Mouse (Mus musculus) heart, embryonic 11.5 days (tissue): ENCODE results near the gene Flywch2. TPM values are rescaled to one million over a fixed set of nuclear protein-coding genes. Genes with fewer than 3 reads are reported as not detected.
"Not testable (repeated sequence)": the region's sequence is repeated elsewhere in the genome, so short reads cannot be mapped to it uniquely, and the experiment has no call there.

Source experiments
- ATAC-seq: fragments of 200-750 bp; cut with Nextera tagmentation; replicated peaks from 2 replicates; pipeline ENCODE4 v1.8.0; 2017; ENCODE audit warnings: moderate library complexity; ENCODE audit not compliant: insufficient number of reproducible peaks, low FRiP score, low TSS enrichment
- H3K27ac ChIP-seq: fragments of 300-500 bp; sonication (generic); 2 replicates; pipeline ENCODE4 v1.5.1; 2014; ENCODE audit warnings: mild to moderate bottlenecking, low read depth, low read length
- H3K27me3 ChIP-seq: fragments of 300-500 bp; sonication (generic); 2 replicates; pipeline ENCODE4 v1.6.1; 2014; ENCODE audit warnings: mild to moderate bottlenecking, low read length, mixed read lengths; ENCODE audit not compliant: control insufficient read depth, insufficient read depth
- H3K36me3 ChIP-seq: fragments of 300-500 bp; sonication (generic); 2 replicates; pipeline ENCODE4 v1.6.1; 2014; ENCODE audit warnings: mild to moderate bottlenecking, low read length, moderate library complexity, mixed read lengths; ENCODE audit not compliant: control insufficient read depth, insufficient read depth
- H3K4me1 ChIP-seq: fragments of 300-500 bp; sonication (generic); 2 replicates; pipeline ENCODE4 v1.6.1; 2014; ENCODE audit warnings: low read length; ENCODE audit not compliant: control insufficient read depth, insufficient read depth
- H3K4me2 ChIP-seq: fragments of 300-500 bp; sonication (generic); 2 replicates; pipeline ENCODE4 v1.6.1; 2014; ENCODE audit warnings: mild to moderate bottlenecking, moderate library complexity
- H3K4me3 ChIP-seq: fragments of 300-500 bp; sonication (generic); 2 replicates; pipeline ENCODE4 v1.5.1; 2014; ENCODE audit warnings: low read depth, low read length
- H3K9ac ChIP-seq: fragments of 300-500 bp; sonication (generic); 2 replicates; pipeline ENCODE4 v1.6.1; 2014; ENCODE audit warnings: mild to moderate bottlenecking, low read depth, low read length, moderate library complexity
- H3K9me3 ChIP-seq: fragments of 300-500 bp; sonication (generic); replicated peaks from 2 replicates; pipeline ENCODE4 v1.6.1; 2016; ENCODE audit warnings: low read length; ENCODE audit not compliant: control insufficient read depth
- WGBS: fragments of 180-500 bp; shearing (Covaris S2); extraction: QIAGEN DNeasy Blood & Tissue Kit; methylation state at CpG from one replicate; pipeline ENCODE4 v1.1.7; 2014; ENCODE audit not compliant: insufficient replicate concordance; 5-methylcytosine and 5-hydroxymethylcytosine counted together
- polyA plus RNA-seq: library from polyadenylated mRNA; unstranded; fragments of >200 nt; fragmentation: Nextera tagmentation; extraction: Ambion mirVana; gene quantifications from 2 replicates; pipeline ENCODE4 v1.2.1, GENCODE M21; 2014

Flywch2 gene
- polyA plus RNA-seq, 1 experiment from 2014 or later: 9.5 TPM

DNA sequence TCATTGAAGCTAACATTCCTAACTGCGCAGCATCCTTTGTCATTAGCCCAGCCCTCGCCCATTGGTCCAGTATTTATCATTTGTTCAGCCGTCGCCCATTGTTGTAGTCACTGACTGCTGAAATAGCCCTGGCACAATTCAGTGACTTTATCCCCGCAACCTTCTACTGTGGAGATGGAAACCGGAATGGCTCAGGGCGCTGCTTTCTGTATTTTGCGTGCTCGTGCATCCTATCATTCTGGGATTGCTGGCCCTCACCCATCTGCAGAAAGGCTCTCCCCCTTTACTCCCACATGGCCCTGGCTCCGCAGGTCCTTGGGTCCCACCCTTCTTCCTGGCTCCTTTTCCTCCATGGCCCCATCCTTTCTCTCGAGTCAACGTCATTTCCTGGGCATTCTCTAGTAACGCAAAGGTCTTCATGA is 640 bp upstream of the Flywch2 start:
- no peak for ATAC-seq
- H3K9me3 ChIP-seq: no peaks in the 10 kb centered on the region
- no peaks in the 10 kb centered on the region for H3K36me3 ChIP-seq
- peak overlapping the region; percentile 96 for H3K4me2 ChIP-seq
- peak overlapping the region; percentile 80; the same call in 1 of the 2 replicates for H3K9ac ChIP-seq
- peak overlapping the region; percentile 64 for H3K4me3 ChIP-seq
- H3K27ac ChIP-seq: no peak overlapping the region
- WGBS: 24% methylated on average over 13 of the region's 13 CpGs
- H3K27me3 ChIP-seq: no peaks in the 10 kb centered on the region
- H3K4me1 ChIP-seq: peaks cover 9% of the 10 kb centered on the region

DNA sequence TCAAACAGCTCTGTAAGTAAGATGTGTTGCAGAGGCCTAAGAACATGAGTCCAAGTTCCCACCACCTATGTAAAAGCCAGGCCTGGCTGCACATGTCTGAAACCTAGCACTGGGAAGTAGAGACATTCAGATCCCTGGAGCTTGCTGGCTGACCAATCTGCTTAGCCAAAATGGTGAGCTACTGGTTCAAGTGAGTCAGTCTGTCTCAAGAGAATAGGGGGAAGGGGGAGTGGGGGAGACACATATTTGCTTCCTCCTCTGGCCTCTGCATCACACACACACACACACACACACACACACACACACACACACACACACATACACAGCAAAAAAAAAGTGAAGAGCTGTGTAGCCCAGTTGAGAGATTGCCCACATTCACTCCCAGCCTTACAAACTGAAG is 2.5 kb downstream of the Flywch2 start:
- Histone ChIP-seq H3K4me1 (no peaks in the 10 kb centered on the region), H3K27me3 (no peaks in the 10 kb centered on the region), H3K9ac (no peak overlapping the region), H3K27ac (no peak overlapping the region), H3K9me3 (no peaks in the 10 kb centered on the region), H3K4me3 (no peak overlapping the region), H3K4me2 (no peak overlapping the region), H3K36me3 (no peaks in the 10 kb centered on the region)
- no peak for ATAC-seq

DNA sequence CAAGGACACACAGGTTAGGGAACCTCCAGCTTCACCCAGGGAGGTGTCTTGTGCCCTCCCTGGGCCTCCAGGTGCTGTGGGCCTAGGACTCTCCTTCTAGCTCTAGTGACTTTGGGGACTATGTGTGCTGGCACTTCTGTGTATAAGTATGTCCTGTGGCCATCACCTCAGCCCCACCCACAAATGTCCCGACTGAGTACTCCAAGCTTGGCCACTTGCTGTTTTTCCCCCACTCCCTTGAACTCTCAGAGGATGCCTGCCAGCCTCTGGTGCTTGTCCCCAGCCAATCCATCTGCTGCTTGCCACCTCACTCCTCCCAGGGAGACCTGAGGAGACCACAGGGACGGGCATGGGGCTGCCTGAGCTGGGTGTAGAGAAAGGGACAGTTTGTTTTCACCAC is 7.4 kb downstream of the Flywch2 start:
- no peak for ATAC-seq
- Histone ChIP-seq H3K27me3 (no peaks in the 10 kb centered on the region), H3K4me2 (no peak overlapping the region), H3K9me3 (no peaks in the 10 kb centered on the region), H3K9ac (no peak overlapping the region), H3K4me1 (no peaks in the 10 kb centered on the region), H3K36me3 (no peaks in the 10 kb centered on the region), H3K4me3 (no peak overlapping the region), H3K27ac (no peak overlapping the region)
- WGBS: 39% methylated on average over 2 of the region's 2 CpGs

DNA sequence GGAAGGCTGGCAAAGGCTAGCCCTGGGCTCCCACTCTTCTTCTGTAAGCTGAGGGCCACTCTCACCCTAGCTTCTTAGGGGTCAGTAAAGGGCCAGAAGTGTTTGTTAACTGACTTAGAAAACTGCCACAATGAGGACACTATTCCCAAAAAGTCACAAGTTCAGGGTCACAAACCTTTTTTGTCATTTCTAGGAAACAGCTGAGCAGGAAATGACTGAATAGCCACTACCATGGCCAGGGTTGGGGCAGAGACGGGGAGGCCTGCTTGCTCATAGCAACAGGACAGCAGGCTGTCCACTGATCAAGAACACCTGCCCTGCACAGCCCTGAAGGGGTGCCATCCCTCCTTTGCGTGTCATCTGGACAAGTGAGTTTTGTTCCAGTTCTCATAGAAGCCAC is 8.7 kb downstream of the Flywch2 start:
- WGBS: 61% methylated on average over 2 of the region's 2 CpGs
- H3K4me1 ChIP-seq: no peaks in the 10 kb centered on the region
- no peak for ATAC-seq
- no peaks in the 10 kb centered on the region for H3K27me3 ChIP-seq
- H3K4me2 ChIP-seq: no peak overlapping the region
- no peaks in the 10 kb centered on the region for H3K36me3 ChIP-seq
- H3K9ac ChIP-seq: no peak overlapping the region
- no peaks in the 10 kb centered on the region for H3K9me3 ChIP-seq
- H3K4me3 ChIP-seq: no peak overlapping the region
- H3K27ac ChIP-seq: no peak overlapping the region

DNA sequence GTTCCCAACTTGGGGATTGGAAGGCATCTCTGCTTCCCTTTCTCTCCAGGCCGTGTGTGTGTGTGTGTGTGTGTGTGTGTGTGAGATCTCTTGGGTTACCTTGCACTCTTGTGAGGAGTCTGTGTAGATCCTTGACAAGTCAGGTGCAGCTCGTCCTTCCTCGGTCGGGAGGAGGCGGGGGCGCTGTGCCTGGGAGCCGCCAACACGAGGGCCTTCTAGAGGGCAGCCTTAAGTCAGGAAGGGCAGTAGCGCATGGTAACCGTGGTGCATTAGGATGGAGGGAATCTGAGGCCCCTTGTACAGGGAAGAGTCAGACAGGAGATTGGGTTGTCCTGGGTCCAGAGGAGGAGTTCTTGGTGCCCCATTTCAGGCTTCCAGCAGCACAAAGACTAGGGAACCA is 9.7 kb downstream of the Flywch2 start:
- no peaks in the 10 kb centered on the region for H3K9me3 ChIP-seq
- H3K36me3 ChIP-seq: no peaks in the 10 kb centered on the region
- H3K4me2 ChIP-seq: no peak overlapping the region
- no peaks in the 10 kb centered on the region for H3K4me1 ChIP-seq
- no peak for ATAC-seq
- no peak overlapping the region for H3K9ac ChIP-seq
- H3K27ac ChIP-seq: no peak overlapping the region
- H3K27me3 ChIP-seq: no peaks in the 10 kb centered on the region
- WGBS: 64% methylated on average over 10 of the region's 10 CpGs
- H3K4me3 ChIP-seq: no peak overlapping the region

DNA sequence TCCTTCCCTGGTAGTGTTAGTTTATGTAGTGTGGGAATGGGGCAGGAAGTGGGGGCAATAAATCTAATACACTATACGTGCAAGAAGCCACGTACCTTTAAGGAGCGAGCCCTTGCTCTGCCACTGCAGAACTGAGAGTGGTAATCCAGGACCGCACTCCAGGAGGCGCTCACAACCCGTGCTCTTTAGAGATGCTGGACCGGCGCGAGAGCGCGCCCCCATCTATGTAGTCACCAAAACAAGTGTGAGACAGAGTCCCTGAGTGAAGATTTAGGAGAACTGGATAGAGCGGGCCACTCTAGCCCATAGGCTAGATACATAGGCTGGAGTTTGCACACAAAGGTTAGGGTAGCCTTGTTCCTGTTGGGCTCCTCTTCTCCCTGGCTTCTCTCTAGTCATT is 11.8 kb downstream of the Flywch2 start:
- Histone ChIP-seq H3K4me3 (no peak overlapping the region), H3K4me2 (no peak overlapping the region), H3K4me1 (peaks cover 7% of the 10 kb centered on the region), H3K36me3 (no peaks in the 10 kb centered on the region), H3K27me3 (no peaks in the 10 kb centered on the region), H3K9me3 (no peaks in the 10 kb centered on the region), H3K9ac (no peak overlapping the region), H3K27ac (no peak overlapping the region)
- 6% methylated on average over 12 of the region's 12 CpGs for WGBS
- ATAC-seq: no peak

DNA sequence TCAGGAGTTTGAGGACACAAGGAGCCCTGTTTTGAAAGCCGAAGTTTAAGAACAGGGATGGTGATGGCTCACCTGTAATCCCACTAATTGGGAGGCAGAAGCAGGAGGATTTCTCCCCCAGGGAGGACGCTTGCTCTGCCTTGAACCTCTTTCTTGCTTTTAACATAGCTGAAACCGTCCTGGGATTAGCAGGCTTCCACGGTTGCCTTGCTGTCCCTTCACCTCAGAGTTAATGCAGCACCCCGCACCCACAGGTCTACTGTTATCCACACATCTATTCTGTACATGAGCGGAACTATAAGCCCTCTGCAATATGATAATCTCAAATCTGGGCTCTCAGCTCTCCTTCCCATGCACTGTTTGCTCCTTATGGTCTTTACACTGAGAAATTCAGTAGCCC is 12.2 kb downstream of the Flywch2 start:
- no peaks in the 10 kb centered on the region for H3K9me3 ChIP-seq
- H3K27me3 ChIP-seq: no peaks in the 10 kb centered on the region
- no peak overlapping the region for H3K4me2 ChIP-seq
- ATAC-seq: no peak
- no peak overlapping the region for H3K27ac ChIP-seq
- H3K9ac ChIP-seq: no peak overlapping the region
- H3K4me3 ChIP-seq: no peak overlapping the region
- peaks cover 7% of the 10 kb centered on the region for H3K4me1 ChIP-seq
- WGBS: 62% methylated on average over 6 of the region's 6 CpGs
- no peaks in the 10 kb centered on the region for H3K36me3 ChIP-seq

DNA sequence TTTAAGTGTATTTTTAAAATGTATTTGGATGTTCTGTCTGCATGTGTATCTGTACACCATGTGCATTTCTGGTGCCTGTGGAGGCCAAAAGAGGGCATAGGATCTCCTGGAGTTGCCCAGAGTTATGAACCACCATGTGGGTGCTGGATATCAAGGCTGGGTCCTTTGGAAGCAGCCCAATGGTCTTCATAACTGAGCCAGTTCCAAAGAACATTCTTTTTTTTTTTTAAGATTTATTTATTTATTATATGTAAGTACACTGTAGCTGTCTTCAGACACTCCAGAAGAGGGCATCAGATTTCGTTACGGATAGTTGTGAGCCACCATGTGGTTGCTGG is 13.7 kb downstream of the Flywch2 start:
- H3K27me3 ChIP-seq, H3K9me3 ChIP-seq, H3K4me1 ChIP-seq, H3K4me2 ChIP-seq, H3K36me3 ChIP-seq, H3K27ac ChIP-seq, H3K9ac ChIP-seq, H3K4me3 ChIP-seq, ATAC-seq: not testable (repeated sequence)
- whole genome bisulfite sequencing: 80% methylated on average over 2 of the region's 2 CpGs

DNA sequence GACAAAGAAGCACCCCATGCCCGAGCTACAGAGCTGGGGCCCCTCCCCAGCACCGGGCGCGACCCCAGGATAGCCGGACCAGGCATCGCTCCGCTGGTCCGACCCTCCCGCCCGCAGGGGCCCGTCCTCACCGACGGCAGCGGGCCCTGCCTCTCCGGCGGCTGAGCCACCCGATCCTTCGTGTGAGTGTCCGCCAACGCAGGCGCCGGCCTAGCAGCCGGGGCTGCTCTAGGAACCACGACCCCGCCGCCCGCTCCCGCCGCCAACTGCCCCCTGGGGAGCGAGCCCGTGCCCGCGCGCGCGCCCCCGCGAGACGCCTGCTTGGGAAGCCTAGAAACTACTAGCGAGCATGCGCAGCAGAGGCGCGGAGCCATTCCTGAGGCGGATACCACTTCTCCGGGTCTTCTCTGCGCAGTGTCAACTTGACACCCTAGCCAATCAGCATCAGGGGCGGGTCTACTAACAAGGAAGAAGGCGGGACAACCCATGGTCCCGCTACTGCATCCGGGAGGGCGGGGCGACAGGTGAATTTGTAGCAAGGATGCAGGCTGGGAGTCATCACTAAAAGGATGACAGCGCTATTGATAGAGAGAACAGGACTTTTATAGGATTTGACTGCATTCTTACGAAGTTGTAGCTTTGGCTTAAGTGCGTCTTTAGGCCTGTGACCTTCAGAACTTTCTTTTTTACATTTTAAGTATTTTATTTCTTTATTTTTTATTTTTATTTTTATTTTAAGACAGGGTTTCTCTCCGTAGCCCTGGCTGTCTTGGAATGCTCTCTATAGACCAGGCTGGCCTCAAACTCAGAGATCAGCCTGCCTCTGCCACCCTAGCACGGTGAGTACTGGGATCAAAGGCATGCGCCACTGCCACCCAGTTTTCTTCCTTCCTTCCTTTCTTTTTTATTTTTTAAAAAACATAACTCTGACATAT is 14.3 kb downstream of the Flywch2 start, which contains the start of gene Flywch1:
Gene Flywch1 (minus strand): TSS at position 319 of the 935 bp plus-strand sequence.
- WGBS: 4% methylated on average over 48 of the region's 58 CpGs
- Histone ChIP-seq H3K4me3 (peak within 1 kb of the TSS; percentile 87), H3K4me2 (peak within 1 kb of the TSS; percentile 71), H3K27me3 (no peaks in the 10 kb centered on the region), H3K9ac (peak within 1 kb of the TSS; percentile 92), H3K9me3 (no peaks in the 10 kb centered on the region), H3K27ac (peak within 1 kb of the TSS; percentile 82), H3K36me3 (no peaks in the 10 kb centered on the region), H3K4me1 (peaks cover 7% of the 10 kb centered on the region)
- peak; percentile 96 for ATAC-seq
